Mouse (Mus musculus) spleen, postnatal 10 days (tissue): ENCODE results near the gene Vars2.

Experiments
- DNase-seq, 2 experiments: peaks; one replicate each; pipeline ENCODE4 v3.0.0; 2021 to 2022; ENCODE audit warnings: low spot score in 2 of 2

Gene Vars2

GRCm38 (mm10) chr17:35667334-35668065, at the start of gene Vars2:
TSS of gene Vars2 (minus strand) at chr17:35667592.
- DNase-seq: peak; percentile 98

DNA sequence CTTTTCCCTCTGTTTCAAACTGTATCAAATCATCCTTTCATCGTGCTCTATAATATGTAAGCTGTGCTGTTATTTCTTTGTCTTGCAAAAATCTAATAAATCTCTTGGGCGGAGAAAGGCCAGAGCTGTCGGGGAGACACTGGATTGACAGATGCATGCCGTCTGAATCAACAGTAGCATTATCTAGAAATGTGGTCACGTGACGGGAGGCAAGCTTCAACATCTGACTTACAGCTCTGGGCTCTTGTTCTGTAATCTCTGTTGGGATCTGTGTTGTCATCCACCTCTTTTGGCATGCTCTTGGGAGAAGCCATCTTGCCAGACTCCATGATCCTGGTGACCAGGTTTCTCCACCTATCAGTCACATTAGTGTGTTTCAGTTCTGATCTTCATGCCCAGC, 49.7 kb upstream of the Vars2 start:
- no peak for DNase-seq

DNA sequence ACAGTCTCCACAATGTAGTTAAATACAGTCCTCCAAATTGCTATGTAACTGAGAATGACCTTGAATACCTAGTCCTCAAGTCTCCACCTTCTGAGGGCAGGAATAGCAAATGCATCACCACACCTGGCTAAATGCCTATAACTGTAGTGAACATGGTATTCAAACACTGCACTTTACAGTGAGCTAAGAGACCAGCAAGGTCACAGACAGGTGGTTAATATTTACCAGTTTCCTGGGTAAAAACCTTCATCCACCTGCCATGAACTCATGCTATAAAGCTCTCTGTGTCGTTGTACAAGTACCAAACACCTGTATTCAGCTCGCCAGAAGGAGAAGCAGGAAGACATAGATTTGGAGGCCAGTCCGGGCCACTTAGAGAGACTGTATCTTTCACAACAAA, 48.7 kb upstream of the Vars2 start:
- DNase-seq: no peak

DNA sequence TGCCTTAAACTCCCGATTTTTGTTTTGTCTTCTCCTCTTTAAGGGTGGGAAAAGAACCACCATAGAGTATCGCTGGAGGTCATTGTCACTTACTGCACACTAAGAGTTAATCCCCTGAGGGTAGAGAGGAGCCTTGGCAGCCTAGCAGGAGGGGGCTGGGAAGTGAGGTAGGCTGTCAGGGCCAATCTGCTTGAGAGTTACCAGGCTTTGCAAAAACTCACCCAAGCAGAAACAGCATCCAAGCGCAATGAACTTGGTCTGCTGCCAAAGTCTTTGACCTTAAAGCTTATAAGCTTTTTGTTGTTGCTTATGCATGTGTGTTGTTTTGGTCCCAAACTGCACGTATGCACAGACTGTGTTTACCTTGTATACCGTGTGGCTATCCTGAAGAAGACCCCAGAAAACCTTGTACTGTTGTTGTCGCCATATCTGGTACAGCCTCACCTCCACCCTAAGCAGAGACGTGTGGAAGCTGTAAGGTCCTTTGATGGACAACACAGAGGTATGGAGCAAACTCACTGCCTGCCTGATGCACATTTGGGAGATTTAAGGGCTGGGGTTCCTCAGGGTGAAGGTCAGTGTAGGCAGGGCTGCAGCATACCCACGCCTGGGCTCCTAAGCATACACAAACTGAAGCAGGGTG, 43.4 kb upstream of the Vars2 start:
- DNase-seq: no peak

DNA sequence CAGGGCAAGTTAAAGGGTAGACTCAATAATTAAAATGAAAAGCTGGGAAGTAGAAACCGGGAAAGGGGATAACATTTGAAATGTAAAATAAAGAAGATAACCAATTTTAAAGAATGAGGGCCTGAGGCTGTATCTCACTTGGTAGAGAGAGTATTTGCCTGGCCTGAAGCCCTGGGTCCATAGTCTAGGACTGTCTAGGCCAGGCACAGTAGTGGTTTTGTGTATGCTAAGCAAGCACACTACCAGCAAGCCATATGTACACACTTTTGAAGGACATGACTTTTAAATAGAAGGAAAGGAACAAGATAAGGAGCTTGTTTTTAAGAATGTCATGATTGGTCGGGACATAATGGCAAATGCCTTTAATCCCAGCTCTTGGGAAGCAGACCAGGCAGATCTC, 41.2 kb upstream of the Vars2 start:
- DNase-seq: no peak

DNA sequence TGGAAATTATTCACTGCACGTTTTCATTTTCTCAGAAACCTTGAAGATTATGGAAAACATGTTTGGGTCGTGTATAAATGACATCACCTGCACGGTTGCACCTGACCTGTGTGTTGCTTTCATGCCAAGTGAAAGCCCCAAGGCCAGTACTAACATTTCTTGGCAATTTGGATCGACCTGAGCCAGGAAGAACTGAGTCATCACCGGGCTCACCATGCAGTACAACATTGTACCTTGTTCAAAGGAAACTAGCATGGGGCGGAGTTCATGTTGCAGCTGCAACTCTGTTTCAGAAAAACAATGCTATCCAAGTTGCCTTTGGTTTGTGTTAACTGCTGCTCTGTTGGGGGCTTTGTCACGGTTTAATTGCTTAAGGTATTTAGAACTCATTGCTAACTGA, 40.5 kb upstream of the Vars2 start:
- no peak for DNase-seq

GRCm38 (mm10) chr17:35705836-35706235, 38.4 kb upstream of the Vars2 start:
- peak; percentile 20 to 66 for DNase-seq

DNA sequence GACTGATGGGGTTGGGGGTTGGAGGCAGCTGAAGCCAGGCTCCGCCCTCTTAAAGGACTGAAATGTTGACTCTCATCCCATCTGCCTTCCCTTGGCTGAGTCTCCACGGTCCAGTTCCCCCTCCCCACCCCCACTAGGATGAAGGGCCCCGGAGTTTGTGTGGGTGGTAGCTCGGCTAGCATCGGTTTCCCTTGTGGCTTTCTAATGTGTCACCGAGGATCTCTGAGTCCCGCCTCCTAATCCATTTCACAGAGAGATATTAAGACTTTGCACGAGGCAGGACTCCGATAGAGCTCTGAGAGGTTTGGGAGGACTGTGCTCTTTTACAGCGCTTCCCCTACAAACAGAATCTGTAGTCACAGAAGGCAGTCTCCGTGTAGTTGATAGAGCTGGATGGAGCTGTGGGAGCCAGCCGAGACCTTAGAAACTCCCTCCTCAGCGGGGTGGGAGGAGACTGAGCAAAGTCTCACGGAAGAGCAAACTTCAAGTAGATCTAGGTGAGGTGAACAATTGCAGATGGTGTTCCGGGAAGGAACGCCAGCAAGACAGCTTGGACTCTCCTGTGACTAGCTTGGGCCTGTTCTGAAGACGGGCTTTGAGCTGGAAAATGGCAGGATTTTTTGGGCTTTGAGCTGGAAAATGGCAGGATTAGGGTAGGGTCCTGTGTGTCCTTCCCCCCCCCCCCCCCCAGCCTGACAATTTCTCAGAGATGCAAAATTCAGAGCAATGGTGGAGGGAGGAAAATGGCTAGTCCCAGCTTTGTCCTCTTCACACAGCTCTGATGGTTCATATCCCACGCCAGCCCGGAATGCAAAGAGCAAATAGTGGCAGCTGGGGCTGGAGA, 37.5 kb upstream of the Vars2 start, which contains the start of gene Ddr1:
Gene Ddr1, minus strand, starts transcription at position 1 of the 844 bp plus-strand sequence.
- no peak for DNase-seq

GRCm38 (mm10) chr17:35703751-35704271, 36.4 kb upstream of the Vars2 start:
- DNase-seq: no peak

- no peak for DNase-seq
Measured at GRCm38 (mm10) chr17:35703065-35703464, 35.7 kb upstream of the Vars2 start.

GRCm38 (mm10) chr17:35702605-35703004, 35.2 kb upstream of the Vars2 start:
- no peak for DNase-seq

DNA sequence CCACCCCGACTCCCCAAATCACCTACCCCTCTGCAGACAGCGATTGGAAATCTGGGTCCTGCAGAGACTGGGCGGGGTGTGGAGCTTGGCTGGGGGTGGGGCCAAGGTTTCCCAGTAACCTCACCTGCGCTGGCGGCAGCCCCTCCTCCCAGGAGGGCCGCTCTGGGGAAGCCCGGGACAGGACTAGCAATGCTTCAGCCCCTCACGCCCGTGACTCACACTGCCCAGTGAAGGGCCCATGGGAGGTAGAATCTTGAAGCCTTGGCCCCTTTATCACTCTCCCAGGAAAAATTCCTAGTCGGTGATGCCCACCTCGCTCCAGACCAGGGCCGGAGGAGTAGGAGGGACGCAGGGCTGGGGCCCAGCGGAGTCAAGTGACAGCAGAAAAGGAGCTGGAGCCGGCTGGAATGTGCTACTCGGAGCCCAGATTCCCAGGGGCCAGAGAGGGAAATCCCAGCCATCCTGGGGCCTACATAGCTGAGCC, 34.6 kb upstream of the Vars2 start:
- no peak for DNase-seq

DNA sequence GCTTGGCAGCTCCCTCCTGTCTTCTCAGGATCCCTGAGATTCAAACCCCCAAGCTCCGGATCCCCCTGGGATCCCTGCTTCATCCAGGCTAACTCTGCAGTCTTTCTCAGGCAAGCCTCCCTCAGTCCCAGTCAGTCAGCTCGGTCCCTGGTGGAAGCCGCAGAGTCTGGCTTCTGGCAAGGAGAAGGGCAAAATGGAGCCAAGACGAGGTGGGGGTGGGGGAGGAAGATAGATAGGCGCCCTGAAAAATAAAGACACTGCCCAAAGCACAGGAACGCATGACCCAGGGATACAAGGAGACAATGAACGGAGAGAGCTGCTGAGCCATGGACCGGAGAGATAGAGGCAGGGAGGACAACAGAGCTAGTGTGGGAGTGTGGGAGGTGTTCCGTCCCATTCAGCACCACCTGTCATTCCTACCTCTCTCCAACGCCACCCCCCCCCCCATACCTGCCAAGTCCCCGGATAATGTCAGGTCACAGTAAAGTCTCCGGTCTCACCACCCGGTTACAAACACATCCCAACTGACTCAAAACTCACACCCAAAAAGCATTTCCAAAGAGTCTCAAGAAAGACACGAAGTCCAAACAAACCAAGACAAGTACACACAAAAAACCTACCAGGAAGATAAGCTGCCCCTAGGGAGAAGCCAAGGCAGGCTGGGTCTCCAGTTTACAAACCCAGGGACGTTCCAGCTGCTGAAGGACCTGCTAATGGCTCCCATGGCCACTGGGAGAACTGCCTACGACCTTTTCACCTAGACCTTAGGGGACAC, 34.0 kb upstream of the Vars2 start:
- DNase-seq: no peak

DNA sequence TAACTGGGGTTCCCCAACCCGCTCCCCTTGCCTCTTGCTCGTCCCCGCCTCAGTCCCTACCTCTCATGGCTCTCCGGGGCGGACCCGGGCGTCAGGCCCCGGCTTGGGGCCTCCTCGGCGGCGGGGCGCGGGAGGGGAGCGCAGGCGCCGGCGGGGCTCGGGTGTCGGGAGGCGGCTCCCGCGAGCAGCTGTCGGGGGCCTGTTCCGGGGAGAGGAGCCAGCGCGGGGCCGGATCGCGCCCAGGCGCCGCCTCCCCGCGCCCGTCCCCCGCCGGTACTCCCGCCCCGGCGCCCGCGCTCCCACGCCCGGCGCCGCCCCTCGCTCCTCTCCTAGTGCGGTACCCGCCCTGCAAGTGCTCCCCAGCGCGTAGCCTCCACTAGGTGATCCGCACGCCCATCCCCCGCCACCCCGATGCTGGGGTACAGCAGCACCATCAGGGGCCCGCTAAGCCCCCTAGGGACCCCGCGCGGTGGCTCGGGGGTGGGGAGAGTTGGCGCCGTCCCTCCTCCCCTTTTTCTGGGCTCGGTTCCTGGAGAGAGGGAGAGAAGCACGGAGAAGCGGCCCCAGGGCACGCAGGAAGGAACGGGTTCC, 33.1 kb upstream of the Vars2 start:
- DNase-seq: peak; percentile 18 to 47

- DNase-seq: no peak
Measured at GRCm38 (mm10) chr17:35699919-35700318, 32.5 kb upstream of the Vars2 start.

DNA sequence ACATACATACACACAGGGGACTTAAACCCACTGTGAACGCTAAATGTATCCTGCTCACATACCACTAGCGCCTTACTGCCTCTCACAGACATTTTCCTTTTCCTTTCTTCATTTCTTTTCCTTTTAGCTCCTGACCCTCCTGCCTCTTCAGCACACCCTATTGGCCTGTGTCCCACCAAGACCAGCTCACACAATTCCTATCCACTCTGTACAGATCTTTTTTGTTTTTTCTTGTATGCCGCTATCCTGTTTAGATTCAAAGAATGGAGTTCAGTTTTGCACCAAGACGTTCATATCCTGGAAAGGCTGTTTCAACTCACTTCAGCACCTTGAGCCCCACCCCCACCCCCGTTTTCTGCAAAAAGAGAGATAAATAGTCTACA, 31.1 kb upstream of the Vars2 start:
- no peak for DNase-seq

DNA sequence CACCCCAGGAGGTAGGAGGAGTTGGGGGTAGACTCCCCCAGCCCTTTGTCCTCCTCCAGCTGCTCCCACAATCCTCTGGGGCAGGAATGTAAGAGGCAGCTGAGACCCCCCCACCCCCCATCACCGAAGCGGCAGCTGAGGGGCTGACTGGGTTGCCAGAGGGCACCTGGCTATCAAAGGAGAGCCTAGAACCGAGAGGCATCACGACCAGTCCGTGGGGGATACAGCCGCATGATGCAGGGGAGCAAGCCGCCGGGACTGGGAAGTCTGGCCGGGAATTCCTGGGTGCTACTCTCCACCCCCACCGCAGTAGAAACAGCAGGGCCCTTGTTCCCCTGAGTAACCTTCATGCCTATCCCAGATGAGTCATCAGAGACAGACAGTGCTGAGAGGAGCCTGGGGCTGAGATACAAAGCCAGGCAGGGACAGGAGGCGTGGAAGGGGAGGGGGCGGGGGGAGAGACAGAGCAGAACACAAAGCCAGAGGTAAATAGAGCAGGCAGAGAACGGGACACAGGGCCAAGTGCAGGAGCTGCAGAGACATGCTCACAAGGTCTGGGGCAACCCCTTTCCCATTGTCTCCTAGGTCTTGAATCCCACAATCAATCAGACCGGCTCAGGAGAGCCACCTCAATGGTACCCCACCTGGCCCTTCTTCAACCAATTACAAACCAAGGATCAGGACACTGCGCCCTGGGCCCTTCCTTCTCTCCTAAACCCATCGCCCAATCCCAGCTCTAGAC, 30.5 kb upstream of the Vars2 start:
- no peak for DNase-seq

DNA sequence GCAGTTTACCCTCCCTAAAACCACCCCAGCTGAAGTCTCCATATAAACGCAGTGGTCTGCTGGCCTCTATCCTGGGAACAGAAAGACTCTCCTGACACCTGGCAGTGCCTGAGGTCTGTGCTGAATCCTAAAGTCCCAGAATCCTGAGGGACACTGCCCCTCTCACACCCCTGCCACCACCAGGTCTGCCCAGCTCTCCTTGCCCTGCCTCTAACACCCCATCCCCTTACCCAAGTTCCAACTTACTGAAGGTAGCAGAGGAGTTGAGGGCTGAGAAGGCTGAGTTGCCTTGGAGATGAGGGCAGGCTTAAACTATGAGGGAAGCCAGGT, 30.0 kb upstream of the Vars2 start:
- DNase-seq: no peak

- no peak for DNase-seq
Measured at GRCm38 (mm10) chr17:35696691-35697090, 29.3 kb upstream of the Vars2 start.

- DNase-seq: peak in 1 of 2 experiments; percentile 59
Measured at GRCm38 (mm10) chr17:35695289-35695688, 27.9 kb upstream of the Vars2 start.
